Mouse (Mus musculus) CH12.LX (cell line): ENCODE results near the gene Rab2b. TPM values are rescaled to one million over a fixed set of nuclear protein-coding genes. Genes with fewer than 3 reads are reported as not detected.

Source experiments
- DNase-seq: peaks from one replicate; pipeline ENCODE4 v3.0.0-alpha.2; 2013; ENCODE audit errors: extremely low read depth
- H3K27ac ChIP-seq: 2 replicates; pipeline ENCODE4 v1.5.1; 2012; ENCODE audit warnings: low read depth, mild to moderate bottlenecking, control low read depth, moderate library complexity; ENCODE audit not compliant: insufficient read depth
- H3K27me3 ChIP-seq: replicated peaks from 2 replicates; pipeline ENCODE3; 2012; ENCODE audit warnings: inconsistent platforms
- H3K36me3 ChIP-seq, 2 experiments: replicated peaks in 1 of 2; 2 replicates each; pipeline versions ENCODE3 to v1.6.1; 2012; ENCODE audit warnings: inconsistent platforms in 1 of 2, low read length in 1 of 2, mild to moderate bottlenecking in 1 of 2, mixed read lengths in 1 of 2, moderate library complexity in 1 of 2; ENCODE audit not compliant: control insufficient read depth in 1 of 2, insufficient read depth in 1 of 2
- H3K4me1 ChIP-seq, 2 experiments: 2 replicates each; pipeline ENCODE4 v1.6.1; 2012; ENCODE audit warnings: inconsistent platforms in 1 of 2, moderate library complexity in 1 of 2; ENCODE audit not compliant: insufficient read depth in 2 of 2, control insufficient read depth in 1 of 2
- H3K4me2 ChIP-seq: 2 replicates; pipeline ENCODE4 v1.6.1; 2012; ENCODE audit warnings: low read depth, mild to moderate bottlenecking, control low read depth; ENCODE audit not compliant: poor library complexity, insufficient read depth, severe bottlenecking
- H3K4me3 ChIP-seq, 3 experiments: fragments of 150-350 bp in 1 of 3; sonication (generic) in 1 of 3; replicated peaks in 1 of 3; 2 replicates each; pipeline versions ENCODE3 to v1.5.1; 2011 to 2012; ENCODE audit warnings: low read depth in 2 of 3, low read length in 2 of 3, mild to moderate bottlenecking in 2 of 3, moderate library complexity in 2 of 3, control low read depth in 1 of 3, improper control_type of control experiment in 1 of 3, inconsistent platforms in 1 of 3, mixed read lengths in 1 of 3; ENCODE audit not compliant: poor library complexity in 1 of 3
- H3K79me2 ChIP-seq: replicated peaks from 2 replicates; pipeline ENCODE4 v1.6.1; 2012; ENCODE audit warnings: mild to moderate bottlenecking, moderate library complexity; ENCODE audit not compliant: control insufficient read depth, poor library complexity, insufficient read depth, severe bottlenecking; ENCODE audit errors: extremely low read depth
- H3K9ac ChIP-seq: 2 replicates; pipeline ENCODE4 v1.6.1; 2012; ENCODE audit warnings: low read depth, mild to moderate bottlenecking, control low read depth, moderate library complexity; ENCODE audit not compliant: insufficient read depth
- H3K9me3 ChIP-seq: replicated peaks from 2 replicates; pipeline ENCODE3; 2012; ENCODE audit warnings: low read length, inconsistent platforms, mixed read lengths
- BHLHE40 ChIP-seq: IDR thresholded peaks from 2 replicates; pipeline ENCODE4 v1.6.1; 2011; ENCODE audit warnings: mild to moderate bottlenecking, low read depth, low read length, improper control_type of control experiment
- CHD1 ChIP-seq: IDR thresholded peaks from 2 replicates; pipeline ENCODE4 v1.6.1; 2012; ENCODE audit warnings: low read depth, low read length, improper control_type of control experiment, inconsistent platforms
- CTCF ChIP-seq, 2 experiments: IDR thresholded peaks in 1 of 2; conservative IDR thresholded peaks in 1 of 2; 2 replicates each; pipeline ENCODE4 v1.5.1; 2011 to 2012; ENCODE audit warnings: low read depth in 2 of 2, low read length in 2 of 2, improper control_type of control experiment in 1 of 2, inconsistent platforms in 1 of 2, mild to moderate bottlenecking in 1 of 2, moderate library complexity in 1 of 2
- ELF1 ChIP-seq: IDR thresholded peaks from 2 replicates; pipeline ENCODE4 v1.6.1; 2014; ENCODE audit warnings: low read depth, mild to moderate bottlenecking, inconsistent platforms, low read length, improper control_type of control experiment
- EP300 ChIP-seq: IDR thresholded peaks from 2 replicates; pipeline ENCODE4 v1.6.1; 2011; ENCODE audit warnings: low read length, improper control_type of control experiment
- ETS1 ChIP-seq: conservative IDR thresholded peaks from 2 replicates; pipeline ENCODE4 v1.6.1; 2012; ENCODE audit warnings: low read depth, mild to moderate bottlenecking, inconsistent platforms, low read length, improper control_type of control experiment, moderate library complexity
- GABPA ChIP-seq: IDR thresholded peaks from 2 replicates; pipeline ENCODE4 v1.6.1; 2012; ENCODE audit warnings: low read depth, low read length, improper control_type of control experiment, inconsistent platforms; ENCODE audit not compliant: insufficient replicate concordance
- HCFC1 ChIP-seq: IDR thresholded peaks from 2 replicates; pipeline ENCODE4 v1.6.1; 2012; ENCODE audit warnings: low read depth, mild to moderate bottlenecking, inconsistent platforms, low read length, improper control_type of control experiment
- KAT2A ChIP-seq: IDR thresholded peaks from 2 replicates; pipeline ENCODE4 v1.6.1; 2012; ENCODE audit warnings: low read length, improper control_type of control experiment, inconsistent platforms; ENCODE audit not compliant: insufficient replicate concordance
- MAFK ChIP-seq: IDR thresholded peaks from 2 replicates; pipeline ENCODE4 v1.6.1; 2011; ENCODE audit warnings: low read length, improper control_type of control experiment; ENCODE audit not compliant: insufficient replicate concordance
- MAZ ChIP-seq: IDR thresholded peaks from 2 replicates; pipeline ENCODE4 v1.6.1; 2012; ENCODE audit warnings: low read depth, mild to moderate bottlenecking, inconsistent platforms, low read length, improper control_type of control experiment, moderate library complexity
- MEF2A ChIP-seq: IDR thresholded peaks from 2 replicates; pipeline ENCODE4 v1.6.1; 2014; ENCODE audit warnings: low read depth, mild to moderate bottlenecking, inconsistent platforms, low read length, improper control_type of control experiment, borderline replicate concordance
- MYC ChIP-seq: IDR thresholded peaks from 2 replicates; pipeline ENCODE4 v1.6.1; 2011; ENCODE audit warnings: low read depth, mild to moderate bottlenecking, improper control_type of control experiment, low read length
- NRF1 ChIP-seq: IDR thresholded peaks from 2 replicates; pipeline ENCODE4 v1.6.1; 2014; ENCODE audit warnings: low read depth, mild to moderate bottlenecking, inconsistent platforms, low read length, improper control_type of control experiment, moderate library complexity
- POLR2AphosphoS2 ChIP-seq: IDR thresholded peaks from 2 replicates; pipeline ENCODE4 v1.6.1; 2011; ENCODE audit warnings: low read depth, low read length, improper control_type of control experiment
- RAD21 ChIP-seq: IDR thresholded peaks from 2 replicates; pipeline ENCODE4 v1.6.1; 2011; ENCODE audit warnings: low read depth, mild to moderate bottlenecking, low read length, improper control_type of control experiment, moderate library complexity
- RCOR1 ChIP-seq: conservative IDR thresholded peaks from 2 replicates; pipeline ENCODE4 v1.6.1; 2012; ENCODE audit warnings: low read depth, mild to moderate bottlenecking, inconsistent platforms, low read length, improper control_type of control experiment
- SIN3A ChIP-seq: IDR thresholded peaks from 2 replicates; pipeline ENCODE4 v1.6.1; 2012; ENCODE audit warnings: low read length, improper control_type of control experiment, inconsistent platforms
- SMC3 ChIP-seq: IDR thresholded peaks from 2 replicates; pipeline ENCODE4 v1.6.1; 2011; ENCODE audit warnings: low read depth, low read length, improper control_type of control experiment
- TCF12 ChIP-seq: IDR thresholded peaks from 2 replicates; pipeline ENCODE4 v1.6.1; 2014; ENCODE audit warnings: low read depth, mild to moderate bottlenecking, inconsistent platforms, low read length, improper control_type of control experiment
- UBTF ChIP-seq: IDR thresholded peaks from 2 replicates; pipeline ENCODE4 v1.6.1; 2012; ENCODE audit warnings: low read depth, mild to moderate bottlenecking, inconsistent platforms, low read length, improper control_type of control experiment, moderate library complexity
- USF1 ChIP-seq: IDR thresholded peaks from 2 replicates; pipeline ENCODE4 v1.6.1; 2014; ENCODE audit warnings: low read depth, mild to moderate bottlenecking, inconsistent platforms, low read length, improper control_type of control experiment
- ZMIZ1 ChIP-seq: IDR thresholded peaks from 2 replicates; pipeline ENCODE4 v1.6.1; 2012; ENCODE audit warnings: low read depth, mild to moderate bottlenecking, inconsistent platforms, low read length, improper control_type of control experiment
- dilution Hi-C: fragments of 300-500 bp; cut with MboI; formaldehyde crosslinking; loops from 2 replicates; pipeline ENCODE4 v1.14.3; 2020; ENCODE audit warnings: low sequenced_read_pairs; ENCODE audit not compliant: extremely low pct_unique_long_range_greater_than_20kb, extremely low pct_ligation_motif_present
- in situ Hi-C: fragments of 300-500 bp; cut with MboI; formaldehyde crosslinking; loops from 3 replicates; pipeline ENCODE4 v1.14.3; 2019; ENCODE audit warnings: low sequenced_read_pairs, low pct_ligation_motif_present, low pct_unique_long_range_greater_than_20kb, mixed read lengths
- polyA plus RNA-seq: library from polyadenylated mRNA; unstranded; fragments of >175 nt; gene quantifications from 2 replicates; pipeline ENCODE4 v1.2.1, GENCODE M21; 2012; ENCODE audit warnings: low read depth; ENCODE audit not compliant: insufficient read length
- total RNA-seq, 2 experiments: library from RNA; depleted of rRNA; stranded (reverse); fragments of 300-350 nt in 1 of 2; fragments of >200 nt in 1 of 2; gene quantifications; 2 replicates each; pipeline ENCODE4 v1.2.3; 2012 to 2014

Gene Rab2b
- total and polyA plus RNA-seq, 3 experiments: 4.6 to 10.2 (median 6.9) TPM

- H3K27ac ChIP-seq: no peak overlapping the region
- peaks cover 0 to 6% of the 10 kb centered on the region in 2 experiments for H3K36me3 ChIP-seq
- H3K9ac ChIP-seq: no peak overlapping the region
- in situ Hi-C loops (no loop called here), dilution Hi-C loops (no loop called here)
- H3K4me3 ChIP-seq: no peak overlapping the region
- H3K9me3 ChIP-seq: no peaks in the 10 kb centered on the region
- H3K4me1 ChIP-seq: peaks cover 5 to 50% of the 10 kb centered on the region in 2 experiments; a peak in 3 of 4 replicates
- H3K79me2 ChIP-seq: peaks cover 73% of the 10 kb centered on the region
- H3K4me2 ChIP-seq: peak overlapping the region; percentile 44; the same call in 1 of the 2 replicates
- no peak for DNase-seq
- TF ChIP-seq ETS1: no peak
- no peak for TF ChIP-seq ZMIZ1
- no peak for TF ChIP-seq HCFC1
- TF ChIP-seq RAD21: no peak
- 0 out of 4 replicates have a peak, but pooled peaks of 1 of the 2 experiments have one; percentile 5 for TF ChIP-seq CTCF (conservative IDR thresholded peaks at IDR 0.05 in 1 of 2, IDR thresholded peaks at IDR 0.05 in 1 of 2; ENCODE audit: low read depth in 2 of 2, low read length in 2 of 2)
- no peak for TF ChIP-seq MEF2A
- TF ChIP-seq KAT2A: no peak
- TF ChIP-seq RCOR1: no peak
- H3K27me3 ChIP-seq: no peaks in the 10 kb centered on the region
Measured at GRCm38 (mm10) chr14:52246129-52246528, 33.2 kb downstream of the Rab2b start.

GRCm38 (mm10) chr14:52244690-52245042, 34.7 kb downstream of the Rab2b start:
- DNase-seq: no peak
- in situ Hi-C loops (no loop called here), dilution Hi-C loops (no loop called here)
- H3K27ac ChIP-seq: peak overlapping the region; percentile 27
- peaks cover 78% of the 10 kb centered on the region for H3K79me2 ChIP-seq
- H3K36me3 ChIP-seq: peaks cover 2 to 11% of the 10 kb centered on the region in 2 experiments
- peak overlapping the region; percentile 92 for H3K4me2 ChIP-seq
- no peak for TF ChIP-seq CHD1
- TF ChIP-seq POLR2AphosphoS2: no peak; the same call in 1 of the 2 replicates
- no peak for TF ChIP-seq ETS1
- H3K4me3 ChIP-seq: peak overlapping the region; percentile 49 to 71 (median 65)
- H3K9ac ChIP-seq: peak overlapping the region; percentile 80
- H3K27me3 ChIP-seq: no peaks in the 10 kb centered on the region
- peaks cover 5 to 50% of the 10 kb centered on the region in 2 experiments; a peak in 3 of 4 replicates for H3K4me1 ChIP-seq
- no peaks in the 10 kb centered on the region for H3K9me3 ChIP-seq

- dilution Hi-C loops (no loop called here), in situ Hi-C loops (no loop called here)
- Histone ChIP-seq H3K4me3 (peak overlapping the region; percentile 71 to 79 (median 77)), H3K27ac (peak overlapping the region; percentile 27), H3K27me3 (no peaks in the 10 kb centered on the region), H3K4me2 (peak overlapping the region; percentile 92), H3K9ac (peak overlapping the region; percentile 80), H3K9me3 (no peaks in the 10 kb centered on the region), H3K79me2 (peaks cover 80% of the 10 kb centered on the region), H3K36me3 (peaks cover 2 to 14% of the 10 kb centered on the region in 2 experiments), H3K4me1 (peaks cover 5 to 48% of the 10 kb centered on the region in 2 experiments; a peak in 3 of 4 replicates)
- peak; percentile 98 for DNase-seq
- peak; percentile 79 for TF ChIP-seq ELF1
- TF ChIP-seq MAZ: peak; percentile 76; the same call in 1 of the 2 replicates
- peak; percentile 81 for TF ChIP-seq SIN3A
- no peak for TF ChIP-seq MEF2A
- TF ChIP-seq TCF12: peak; percentile 77
- TF ChIP-seq EP300: no peak
- TF ChIP-seq CTCF (conservative IDR thresholded peaks at IDR 0.05 in 1 of 2, IDR thresholded peaks at IDR 0.05 in 1 of 2; ENCODE audit: low read depth in 2 of 2, low read length in 2 of 2): no peak
- no peak for TF ChIP-seq USF1
- no peak for TF ChIP-seq UBTF
- TF ChIP-seq RCOR1: no peak
- TF ChIP-seq MYC: peak; percentile 41; the same call in 1 of the 2 replicates
- no peak for TF ChIP-seq RAD21
- no peak for TF ChIP-seq CHD1
- no peak for TF ChIP-seq SMC3
- no peak for TF ChIP-seq MAFK
- peak; percentile 11; the same call in 1 of the 2 replicates for TF ChIP-seq GABPA
- TF ChIP-seq NRF1: peak; percentile 73
- no peak for TF ChIP-seq BHLHE40
- TF ChIP-seq POLR2AphosphoS2: peak; percentile 84; the same call in 1 of the 2 replicates
Measured at GRCm38 (mm10) chr14:52244041-52244689, 35.2 kb downstream of the Rab2b start.
